Mouse (Mus musculus) lung, adult 18-20 months (tissue): ENCODE measurements at regions not wholly inside any gene's neighbourhood (a gene's known extent, or its start where the extent isn't known, plus 50 kb on each side); places are given as distances from the start of the nearest gene placed in this dataset.
A peak's percentile ranks its signal among the peaks of the same experiment; 100 is the strongest.

ENCODE experiments used
- DNase-seq, 2 experiments: peaks; one replicate each; pipeline ENCODE4 v3.0.0; 2022; ENCODE audit warnings: mixed read lengths in 2 of 2

- DNase-seq, result no peak
These were observed 245.6 kb downstream of the Tbc1d1 start for GRCm38 (mm10) chr5:64401737-64402136.

- DNase-seq, result no peak
These were observed 247.2 kb downstream of the Tbc1d1 start for GRCm38 (mm10) chr5:64403077-64403981.

- DNase-seq, result no peak
These were observed 247.9 kb downstream of the Tbc1d1 start for GRCm38 (mm10) chr5:64403982-64404345.

- no peak for DNase-seq
These were observed 248.4 kb downstream of the Tbc1d1 start for GRCm38 (mm10) chr5:64404512-64404911.

DNA sequence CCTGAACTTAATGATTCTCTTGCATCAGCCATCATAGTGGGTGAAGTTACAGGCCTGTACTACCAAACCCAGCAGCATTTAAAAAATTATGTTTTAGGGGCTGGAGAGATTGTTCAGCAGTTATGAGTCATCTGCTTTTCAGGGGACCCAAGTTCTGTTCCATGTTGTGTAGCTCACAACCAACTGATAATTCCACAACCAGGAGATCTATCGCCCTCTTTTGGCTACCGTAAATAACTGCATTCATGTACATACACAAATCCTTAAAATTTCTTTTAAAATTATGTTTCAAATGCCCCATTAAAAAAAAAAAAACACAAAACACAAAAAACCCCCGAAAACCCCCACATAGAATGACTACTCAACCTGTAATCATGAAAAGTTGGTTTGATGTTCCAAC, 252.8 kb downstream of the Tbc1d1 start:
- DNase-seq, result no peak

GRCm38 (mm10) chr5:64410621-64411020, 254.5 kb downstream of the Tbc1d1 start:
- peak in 1 of 2 experiments; percentile 29 for DNase-seq

DNA sequence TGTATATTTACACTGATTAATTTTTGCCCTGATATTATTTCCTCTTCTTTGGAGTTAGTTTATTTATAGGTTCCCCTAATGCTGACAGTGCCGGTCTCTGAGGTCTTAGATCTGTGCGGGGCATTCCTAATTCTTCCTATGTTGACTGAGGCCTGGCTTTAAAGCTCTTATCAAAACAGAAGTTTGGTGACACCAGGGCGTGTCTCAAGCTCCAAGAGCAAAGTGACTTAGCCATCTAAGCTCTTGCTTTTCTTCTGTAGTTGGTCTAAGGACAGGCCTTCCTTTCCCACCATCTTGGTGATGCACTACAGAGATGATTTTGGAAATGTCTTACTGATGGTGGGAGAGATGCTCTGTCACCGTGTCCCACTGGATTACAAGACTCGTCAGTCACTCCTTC, 258.4 kb downstream of the Tbc1d1 start:
- no peak for DNase-seq

- no peak for DNase-seq
These were observed 263.3 kb downstream of the Tbc1d1 start for GRCm38 (mm10) chr5:64419395-64419794.

GRCm38 (mm10) chr5:64422787-64423587, 266.9 kb downstream of the Tbc1d1 start:
- no peak for DNase-seq

GRCm38 (mm10) chr5:64428822-64429221, 272.7 kb downstream of the Tbc1d1 start:
- no peak for DNase-seq

GRCm38 (mm10) chr5:64430501-64430900, 274.4 kb downstream of the Tbc1d1 start:
- peak in 1 of 2 experiments; percentile 28 for DNase-seq

DNA sequence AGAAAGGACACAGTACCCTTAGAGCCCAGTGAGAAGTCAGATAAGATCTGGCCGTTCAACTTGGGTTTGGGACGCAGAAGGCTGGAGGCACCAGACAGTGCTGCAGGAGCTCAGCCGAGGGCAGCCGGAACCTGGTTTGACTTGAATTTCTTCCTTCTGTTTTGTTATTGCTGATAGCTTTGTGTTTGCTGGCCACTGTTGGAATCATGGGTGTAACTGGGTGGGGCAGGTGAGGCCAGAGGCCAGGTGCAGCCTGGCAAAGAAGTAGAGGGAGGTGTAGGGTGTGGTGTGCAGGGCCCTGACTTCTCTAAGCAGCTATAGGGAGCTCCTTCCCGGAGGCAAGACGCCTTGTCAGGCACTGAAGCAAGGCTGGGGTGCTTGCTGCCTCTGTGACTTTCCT, 275.5 kb downstream of the Tbc1d1 start:
- DNase-seq, result peak; percentile 37 to 57

DNA sequence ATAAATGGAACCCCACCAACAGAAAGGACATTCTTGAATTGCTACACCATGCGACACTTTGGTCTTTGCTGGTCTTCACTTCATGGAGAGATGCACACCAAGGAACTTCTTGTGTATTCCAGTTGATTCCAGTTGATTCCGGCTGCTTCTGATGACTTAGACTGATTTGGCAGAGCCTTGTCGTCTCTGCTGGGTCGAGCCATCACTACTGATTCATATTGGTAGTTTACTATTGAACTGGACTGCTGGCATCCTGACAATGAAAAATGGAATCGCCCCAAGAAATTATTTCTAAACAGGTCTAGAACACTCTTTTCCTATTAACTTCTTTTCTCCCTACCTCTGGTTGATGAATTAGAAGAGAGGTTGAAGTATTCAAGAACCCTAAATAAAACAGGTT, 277.7 kb downstream of the Tbc1d1 start:
- no peak for DNase-seq

DNA sequence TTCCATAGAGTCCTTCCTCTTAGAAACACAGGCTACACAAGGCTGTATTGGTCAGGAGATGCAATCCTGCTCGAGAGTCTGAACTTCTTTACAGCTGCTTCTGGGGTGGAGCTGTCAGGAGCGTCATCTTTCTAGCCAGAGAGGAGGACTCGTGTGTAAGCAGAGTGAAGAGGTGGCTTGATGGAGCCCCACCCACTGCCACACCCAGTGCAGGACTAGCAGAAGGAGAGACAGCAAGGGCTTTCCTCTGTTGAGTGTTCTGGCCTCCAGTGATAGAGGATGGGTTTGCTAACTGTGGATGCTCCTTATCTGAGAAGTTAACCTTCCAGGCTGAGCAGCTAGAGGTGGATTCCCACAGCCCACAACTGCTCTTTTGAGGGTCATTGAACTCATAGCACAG, 279.4 kb downstream of the Tbc1d1 start:
- no peak for DNase-seq

- DNase-seq, result no peak
These were observed 279.9 kb downstream of the Tbc1d1 start for GRCm38 (mm10) chr5:64435958-64436357.

DNA sequence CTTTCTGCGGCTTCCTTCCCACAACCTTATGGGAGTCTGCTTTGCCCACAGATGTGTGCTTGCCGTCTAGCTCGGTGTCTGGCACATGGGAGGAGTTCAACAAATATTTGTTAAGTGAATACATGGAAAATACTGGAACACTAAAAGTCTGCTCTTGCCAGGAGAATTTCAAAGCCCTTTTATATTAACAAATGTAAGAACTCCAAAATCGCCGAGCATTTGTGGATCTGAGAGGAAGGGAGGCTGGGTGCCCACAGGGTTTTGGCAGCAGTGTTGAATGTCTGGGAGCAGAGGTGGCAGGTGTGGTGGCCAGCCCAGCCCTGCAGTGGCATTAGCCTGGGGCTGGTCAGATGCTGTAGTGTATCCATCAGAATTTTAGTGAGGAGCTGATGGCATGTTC, 281.6 kb downstream of the Tbc1d1 start:
- no peak for DNase-seq

DNA sequence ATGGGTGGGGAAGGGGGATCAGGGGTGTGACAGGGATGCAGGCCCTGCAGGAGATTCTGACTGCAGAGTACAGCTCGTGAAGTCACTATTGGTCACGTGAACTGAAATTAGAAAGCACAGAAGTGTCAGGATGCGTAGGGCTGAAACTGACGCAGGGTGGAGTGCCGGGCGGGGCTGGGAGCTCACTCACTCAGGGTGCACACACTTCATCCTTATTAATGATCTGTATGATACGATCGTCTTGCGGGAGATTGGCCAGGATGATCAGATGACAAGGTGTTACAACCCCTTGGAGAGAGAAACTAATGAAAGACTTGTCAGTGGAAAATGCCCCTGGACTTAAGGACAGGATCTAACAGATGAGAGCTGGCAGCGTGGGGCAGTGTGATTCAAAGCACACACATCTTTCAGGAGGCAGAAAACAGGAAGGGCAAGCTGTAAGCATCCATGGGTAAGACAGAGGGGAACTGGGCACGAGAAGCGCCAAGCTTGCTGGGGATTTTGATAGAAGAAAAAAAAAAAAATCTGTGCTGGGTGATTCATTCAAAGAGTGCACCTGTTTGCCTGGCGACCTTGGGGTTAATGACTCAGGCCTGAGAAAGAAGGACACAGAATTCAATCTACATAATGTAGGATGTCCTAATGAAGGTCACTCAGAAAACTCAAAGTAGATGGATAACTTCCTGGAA, 282.5 kb downstream of the Tbc1d1 start:
- no peak for DNase-seq

DNA sequence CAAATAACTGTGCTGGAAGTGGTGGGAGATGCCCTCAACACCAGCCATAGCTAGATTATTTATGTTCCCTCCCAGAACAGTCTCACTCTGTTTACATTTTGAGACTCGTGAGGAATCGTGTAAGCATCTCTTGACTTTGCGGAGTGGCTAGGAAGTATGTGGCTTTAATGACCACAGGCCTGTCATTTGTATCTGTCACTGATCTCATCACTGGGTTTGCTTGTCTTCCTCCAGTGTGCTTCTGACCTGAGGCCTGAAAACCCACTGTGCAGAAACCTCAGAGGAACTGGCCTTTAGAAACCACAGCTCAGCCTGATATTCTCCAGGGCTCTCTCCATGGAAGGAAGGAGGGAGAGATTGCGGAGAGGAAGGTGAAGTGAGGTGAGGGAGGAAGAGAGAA, 291.7 kb downstream of the Tbc1d1 start:
- DNase-seq, result no peak

DNA sequence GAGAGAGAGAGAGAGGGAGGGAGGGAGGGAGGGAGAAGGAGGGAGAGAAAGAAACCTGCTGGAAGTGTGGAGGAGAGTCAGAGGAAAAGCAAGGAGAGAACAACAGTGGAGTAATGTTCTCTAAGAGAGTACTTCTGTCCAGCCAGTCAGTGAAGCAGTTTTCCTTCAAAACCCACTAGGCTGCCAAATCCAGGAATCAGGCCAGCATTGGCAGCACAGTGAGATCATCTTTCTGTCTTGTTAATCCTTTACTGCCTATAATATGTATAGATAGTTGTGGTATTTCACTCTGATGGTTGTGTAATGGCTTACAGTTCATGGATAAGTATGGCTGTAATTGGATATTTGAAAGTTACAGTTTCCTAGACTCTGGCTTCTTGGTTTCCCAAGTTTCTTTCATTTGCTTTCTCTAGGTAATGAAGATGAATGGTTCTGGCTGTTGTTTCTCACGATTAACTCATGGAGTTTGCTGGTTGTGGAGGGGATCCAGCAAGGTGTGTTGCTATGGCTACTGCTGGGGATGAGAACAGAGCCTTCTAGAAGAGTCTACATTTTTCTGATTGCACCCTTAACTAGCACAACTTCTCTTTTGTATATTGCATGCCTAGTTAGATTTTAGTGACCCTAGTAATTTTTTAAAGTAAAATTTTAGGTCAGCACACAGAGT, 296.7 kb downstream of the Tbc1d1 start:
- DNase-seq, result no peak

DNA sequence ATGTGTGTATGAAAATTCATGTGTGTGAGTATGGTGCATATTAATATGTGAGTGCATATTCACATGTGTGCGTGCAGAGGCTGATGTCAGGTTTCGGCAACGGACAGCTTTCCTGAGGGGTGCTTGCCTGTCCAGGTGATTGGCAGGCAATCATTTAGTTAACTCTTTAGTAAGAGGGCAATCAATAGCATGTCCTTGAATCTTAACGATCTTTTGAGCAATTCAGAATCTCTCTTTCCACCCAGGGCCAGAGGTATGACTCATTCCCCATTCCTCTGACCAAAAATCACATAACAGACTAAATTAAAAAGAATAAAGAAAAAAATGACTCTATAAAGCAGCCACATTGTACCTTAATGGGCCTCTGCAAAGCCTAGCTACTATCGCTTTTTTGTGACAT, 303.7 kb downstream of the Tbc1d1 start:
- no peak for DNase-seq

DNA sequence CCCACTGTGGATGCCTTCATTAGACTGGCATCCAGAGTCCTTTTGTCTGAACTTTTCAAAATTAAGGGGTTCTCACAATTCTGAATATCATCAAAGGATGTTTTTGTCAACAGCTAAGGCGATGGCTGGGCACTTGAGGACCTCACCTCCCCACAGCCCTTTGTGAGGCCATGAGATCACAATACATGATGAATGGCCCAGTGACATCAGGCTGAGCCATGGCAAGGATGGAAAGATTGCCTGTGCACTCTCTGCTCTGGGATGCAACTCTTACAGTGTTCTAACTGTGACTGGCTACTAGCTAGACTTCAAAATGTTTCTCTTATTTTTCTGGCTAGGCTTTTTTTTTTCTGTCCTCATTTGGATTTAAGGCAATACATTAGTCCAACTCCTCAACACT, 304.8 kb downstream of the Tbc1d1 start:
- no peak for DNase-seq

DNA sequence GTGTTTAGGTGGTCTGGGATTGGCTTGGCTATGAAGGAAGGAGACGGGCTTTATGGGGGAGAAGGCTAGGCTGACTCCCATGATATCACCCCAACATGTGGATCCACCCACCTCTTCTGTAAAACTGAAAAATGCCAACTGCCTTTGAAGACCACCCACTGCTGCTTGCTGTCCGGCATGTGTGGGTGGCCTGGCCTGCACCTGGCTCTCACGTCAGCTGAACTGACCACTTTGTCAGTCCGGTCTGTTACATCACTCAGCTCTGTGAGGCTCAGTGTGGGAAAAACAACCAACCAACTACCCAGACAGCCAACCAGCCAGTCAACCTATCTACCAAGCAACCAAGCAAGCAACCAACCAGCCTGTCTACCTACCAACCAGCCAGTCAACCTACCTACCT, 305.5 kb downstream of the Tbc1d1 start:
- DNase-seq, result no peak

DNA sequence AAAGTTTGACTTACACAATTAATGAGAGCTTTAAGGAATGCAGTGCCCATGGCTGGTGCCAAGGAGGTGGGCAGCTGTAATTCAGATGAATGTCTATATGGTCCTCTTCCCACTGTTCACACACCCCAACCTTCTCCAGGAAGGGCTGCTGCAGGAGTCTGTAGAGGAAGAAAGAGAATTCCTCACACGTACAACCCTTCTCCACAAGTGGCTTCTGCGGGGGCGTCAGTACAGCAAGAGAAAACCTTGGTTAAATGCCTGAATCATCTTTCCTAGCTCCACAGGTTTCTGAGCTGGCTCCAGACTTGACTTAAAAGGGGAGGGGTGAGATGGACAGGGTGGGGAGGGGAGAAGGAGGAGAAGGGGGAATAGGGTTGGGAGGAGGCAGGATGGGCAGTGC, 306.3 kb downstream of the Tbc1d1 start:
- DNase-seq, result no peak
